Mouse (Mus musculus): ENCODE results near the gene Mettl23. TPM values are rescaled to one million over a fixed set of nuclear protein-coding genes. Genes with fewer than 3 reads are reported as not detected.

Gene Mettl23
- polyA plus RNA-seq, 1 experiment: 22.4 TPM

- H3K27ac ChIP-seq (ENCODE audit: insufficient read depth, low read length): peak overlapping the region; percentile 53
- TF ChIP-seq POLR2A (IDR thresholded peaks at IDR 0.05; ENCODE audit: low read depth, low read length) (peak; percentile 12; the same call in 1 of the 2 replicates), CTCF (IDR thresholded peaks at IDR 0.05; ENCODE audit: borderline replicate concordance, insufficient read depth, low read length) (no peak)
- peaks cover 2% of the 10 kb centered on the region; the same call in 1 of the 2 replicates for H3K4me1 ChIP-seq (ENCODE audit: control insufficient read depth, insufficient read depth, low read length)
- peak overlapping the region; percentile 96 for H3K4me3 ChIP-seq (ENCODE audit: insufficient read depth, low read length)
These were observed 8.7 kb downstream of the Mettl23 start for GRCm38 (mm10) chr11:116851576-116852290.

- Histone ChIP-seq H3K4me1 (ENCODE audit: control insufficient read depth, insufficient read depth, low read length) (peaks cover 5% of the 10 kb centered on the region), H3K4me3 (ENCODE audit: insufficient read depth, low read length) (peak within 1 kb of the TSS; percentile 96), H3K27ac (ENCODE audit: insufficient read depth, low read length) (peak within 1 kb of the TSS; percentile 95)
- TF ChIP-seq POLR2A (IDR thresholded peaks at IDR 0.05; ENCODE audit: low read depth, low read length): 0 out of 2 replicates have a peak, but pooled peaks have one; percentile 36
- TF ChIP-seq CTCF (IDR thresholded peaks at IDR 0.05; ENCODE audit: borderline replicate concordance, insufficient read depth, low read length): no peak
These were observed 9.3 kb downstream of the Mettl23 start, which contains the start of gene Mfsd11 for GRCm38 (mm10) chr11:116852291-116852890. Mfsd11 (plus strand) TSS chr11:116852440.

GRCm38 (mm10) chr11:116852891-116853511, 9.9 kb downstream of the Mettl23 start, which contains the start of gene Srsf2:
Srsf2 (minus strand) TSS chr11:116853094.
- Histone ChIP-seq H3K4me3 (ENCODE audit: insufficient read depth, low read length) (peak within 1 kb of the TSS; percentile 96), H3K27ac (ENCODE audit: insufficient read depth, low read length) (peak within 1 kb of the TSS; percentile 95)
- peak; percentile 99 for TF ChIP-seq POLR2A (IDR thresholded peaks at IDR 0.05; ENCODE audit: low read depth, low read length)
- TF ChIP-seq CTCF (IDR thresholded peaks at IDR 0.05; ENCODE audit: borderline replicate concordance, insufficient read depth, low read length): no peak

GRCm38 (mm10) chr11:116853512-116853928, 10.4 kb downstream of the Mettl23 start:
- H3K4me3 ChIP-seq (ENCODE audit: insufficient read depth, low read length): peak overlapping the region; percentile 84

More at GRCm38 (mm10) chr11:116852891-116853511, 9.9 kb downstream of the Mettl23 start, which contains the start of gene Srsf2:
- peaks cover 8% of the 10 kb centered on the region for H3K4me1 ChIP-seq (ENCODE audit: control insufficient read depth, insufficient read depth, low read length)

GRCm38 (mm10) chr11:116854279-116854678, 11.2 kb downstream of the Mettl23 start:
- H3K4me1 ChIP-seq (ENCODE audit: control insufficient read depth, insufficient read depth, low read length): peaks cover 6% of the 10 kb centered on the region
- peak overlapping the region; percentile 84 for H3K4me3 ChIP-seq (ENCODE audit: insufficient read depth, low read length)
- no peak for TF ChIP-seq POLR2A (IDR thresholded peaks at IDR 0.05; ENCODE audit: low read depth, low read length)
- H3K27ac ChIP-seq (ENCODE audit: insufficient read depth, low read length): peak overlapping the region; percentile 47

More at GRCm38 (mm10) chr11:116853512-116853928, 10.4 kb downstream of the Mettl23 start:
- TF ChIP-seq POLR2A (IDR thresholded peaks at IDR 0.05; ENCODE audit: low read depth, low read length): peak; percentile 84
- no peak for TF ChIP-seq CTCF (IDR thresholded peaks at IDR 0.05; ENCODE audit: borderline replicate concordance, insufficient read depth, low read length)
- peak overlapping the region; percentile 95 for H3K27ac ChIP-seq (ENCODE audit: insufficient read depth, low read length)
- H3K4me1 ChIP-seq (ENCODE audit: control insufficient read depth, insufficient read depth, low read length): peaks cover 7% of the 10 kb centered on the region

GRCm38 (mm10) chr11:116857183-116857850, 14.2 kb downstream of the Mettl23 start:
- peak overlapping the region; percentile 20; the same call in 1 of the 2 replicates for H3K27ac ChIP-seq (ENCODE audit: insufficient read depth, low read length)
- no peak overlapping the region for H3K4me3 ChIP-seq (ENCODE audit: insufficient read depth, low read length)
- TF ChIP-seq CTCF (IDR thresholded peaks at IDR 0.05; ENCODE audit: borderline replicate concordance, insufficient read depth, low read length) (no peak), POLR2A (IDR thresholded peaks at IDR 0.05; ENCODE audit: low read depth, low read length) (no peak)
- peaks cover 6% of the 10 kb centered on the region for H3K4me1 ChIP-seq (ENCODE audit: control insufficient read depth, insufficient read depth, low read length)

- Histone ChIP-seq H3K27ac (ENCODE audit: insufficient read depth, low read length) (no peak overlapping the region), H3K4me3 (ENCODE audit: insufficient read depth, low read length) (no peak overlapping the region), H3K4me1 (ENCODE audit: control insufficient read depth, insufficient read depth, low read length) (no peaks in the 10 kb centered on the region)
- TF ChIP-seq POLR2A (IDR thresholded peaks at IDR 0.05; ENCODE audit: low read depth, low read length) (no peak), CTCF (IDR thresholded peaks at IDR 0.05; ENCODE audit: borderline replicate concordance, insufficient read depth, low read length) (no peak)
These were observed 21.4 kb downstream of the Mettl23 start for GRCm38 (mm10) chr11:116864444-116864843.

- H3K27ac ChIP-seq (ENCODE audit: insufficient read depth, low read length): no peak overlapping the region
- no peak overlapping the region for H3K4me3 ChIP-seq (ENCODE audit: insufficient read depth, low read length)
- TF ChIP-seq CTCF (IDR thresholded peaks at IDR 0.05; ENCODE audit: borderline replicate concordance, insufficient read depth, low read length) (no peak), POLR2A (IDR thresholded peaks at IDR 0.05; ENCODE audit: low read depth, low read length) (no peak)
- no peaks in the 10 kb centered on the region for H3K4me1 ChIP-seq (ENCODE audit: control insufficient read depth, insufficient read depth, low read length)
These were observed 23.0 kb downstream of the Mettl23 start for GRCm38 (mm10) chr11:116865945-116866585.

- no peak overlapping the region for H3K4me3 ChIP-seq (ENCODE audit: insufficient read depth, low read length)
- H3K4me1 ChIP-seq (ENCODE audit: control insufficient read depth, insufficient read depth, low read length): no peaks in the 10 kb centered on the region
- no peak for TF ChIP-seq CTCF (IDR thresholded peaks at IDR 0.05; ENCODE audit: borderline replicate concordance, insufficient read depth, low read length)
- TF ChIP-seq POLR2A (IDR thresholded peaks at IDR 0.05; ENCODE audit: low read depth, low read length): no peak
- no peak overlapping the region for H3K27ac ChIP-seq (ENCODE audit: insufficient read depth, low read length)
These were observed 25.1 kb downstream of the Mettl23 start for GRCm38 (mm10) chr11:116868129-116868528.
